Mouse (Mus musculus): ENCODE data around the gene Kdm1a. TPM values are rescaled to one million over a fixed set of nuclear protein-coding genes. Genes with fewer than 3 reads are reported as not detected.

Kdm1a gene
- polyA plus RNA-seq, 1 experiment from 2014 or later = 16.5 TPM

- H3K4me2 ChIP-seq (replicated peaks; ENCODE audit: low read depth) = no peak overlapping the region
- no peak for TF ChIP-seq CTCF (IDR thresholded peaks at IDR 0.05; ENCODE audit: low read depth)
- peaks cover 6% of the 10 kb centered on the region; the same call in 1 of the 2 replicates for H3K27me3 ChIP-seq (replicated peaks; ENCODE audit: control insufficient read depth, insufficient read depth, low read length)
- no peak overlapping the region for H3K27ac ChIP-seq (ENCODE audit: low read depth, low read length)
- H3K9me3 ChIP-seq (ENCODE audit: control insufficient read depth) = no peaks in the 10 kb centered on the region
- WGBS = 81% methylated on average over 11 of the region's 11 CpGs
- H3K9ac ChIP-seq (ENCODE audit: low read depth, low read length) = no peak overlapping the region
- H3K4me3 ChIP-seq (ENCODE audit: low read depth, low read length) = no peak overlapping the region
- no peaks in the 10 kb centered on the region for H3K4me1 ChIP-seq (replicated peaks; ENCODE audit: control insufficient read depth, insufficient read depth, low read length)
- no peaks in the 10 kb centered on the region for H3K36me3 ChIP-seq (ENCODE audit: control insufficient read depth, insufficient read depth)
- no peak for ATAC-seq
These were observed 28.9 kb upstream of the Kdm1a start for GRCm38 (mm10) chr4:136631237-136631994.

GRCm38 (mm10) chr4:136626590-136626989 lies 24.1 kb upstream of the Kdm1a start:
- TF ChIP-seq CTCF (IDR thresholded peaks at IDR 0.05; ENCODE audit: low read depth) = no peak

GRCm38 (mm10) chr4:136622388-136622787 lies 19.9 kb upstream of the Kdm1a start, which contains the start of gene Lactbl1:
Gene Lactbl1, plus strand, starts transcription at chr4:136622621.
- Histone ChIP-seq H3K4me1 (replicated peaks; ENCODE audit: control insufficient read depth, insufficient read depth, low read length) (no peaks in the 10 kb centered on the region), H3K4me3 (ENCODE audit: low read depth, low read length) (no peak within 1 kb of the TSS), H3K27me3 (replicated peaks; ENCODE audit: control insufficient read depth, insufficient read depth, low read length) (no peaks in the 10 kb centered on the region), H3K9ac (ENCODE audit: low read depth, low read length) (no peak within 1 kb of the TSS), H3K36me3 (ENCODE audit: control insufficient read depth, insufficient read depth) (no peaks in the 10 kb centered on the region), H3K4me2 (replicated peaks; ENCODE audit: low read depth) (no peak within 1 kb of the TSS), H3K9me3 (ENCODE audit: control insufficient read depth) (no peaks in the 10 kb centered on the region), H3K27ac (ENCODE audit: low read depth, low read length) (no peak within 1 kb of the TSS)
- no peak for ATAC-seq
- no peak for TF ChIP-seq CTCF (IDR thresholded peaks at IDR 0.05; ENCODE audit: low read depth)
- 58% methylated on average over 6 of the region's 6 CpGs for WGBS

More at GRCm38 (mm10) chr4:136626590-136626989, 24.1 kb upstream of the Kdm1a start:
- no peak overlapping the region for H3K4me3 ChIP-seq (ENCODE audit: low read depth, low read length)
- WGBS = 71% methylated on average over 6 of the region's 6 CpGs
- H3K27me3 ChIP-seq (replicated peaks; ENCODE audit: control insufficient read depth, insufficient read depth, low read length) = no peaks in the 10 kb centered on the region
- H3K27ac ChIP-seq (ENCODE audit: low read depth, low read length) = no peak overlapping the region
- H3K4me1 ChIP-seq (replicated peaks; ENCODE audit: control insufficient read depth, insufficient read depth, low read length) = no peaks in the 10 kb centered on the region
- no peak overlapping the region for H3K9ac ChIP-seq (ENCODE audit: low read depth, low read length)
- H3K4me2 ChIP-seq (replicated peaks; ENCODE audit: low read depth) = no peak overlapping the region
- no peaks in the 10 kb centered on the region for H3K36me3 ChIP-seq (ENCODE audit: control insufficient read depth, insufficient read depth)
- no peak for ATAC-seq
- no peaks in the 10 kb centered on the region for H3K9me3 ChIP-seq (ENCODE audit: control insufficient read depth)

GRCm38 (mm10) chr4:136621956-136622355 lies 19.4 kb upstream of the Kdm1a start:
- H3K9ac ChIP-seq (ENCODE audit: low read depth, low read length) = no peak overlapping the region
- no peak overlapping the region for H3K4me2 ChIP-seq (replicated peaks; ENCODE audit: low read depth)
- TF ChIP-seq CTCF (IDR thresholded peaks at IDR 0.05; ENCODE audit: low read depth) = no peak
- ATAC-seq = no peak
- no peaks in the 10 kb centered on the region for H3K9me3 ChIP-seq (ENCODE audit: control insufficient read depth)
- no peak overlapping the region for H3K27ac ChIP-seq (ENCODE audit: low read depth, low read length)
- H3K4me3 ChIP-seq (ENCODE audit: low read depth, low read length) = no peak overlapping the region
- H3K36me3 ChIP-seq (ENCODE audit: control insufficient read depth, insufficient read depth) = no peaks in the 10 kb centered on the region
- no peaks in the 10 kb centered on the region for H3K4me1 ChIP-seq (replicated peaks; ENCODE audit: control insufficient read depth, insufficient read depth, low read length)
- 58% methylated on average over 5 of the region's 5 CpGs for WGBS
- H3K27me3 ChIP-seq (replicated peaks; ENCODE audit: control insufficient read depth, insufficient read depth, low read length) = no peaks in the 10 kb centered on the region

- Histone ChIP-seq H3K27ac (ENCODE audit: low read depth, low read length) (no peak overlapping the region), H3K27me3 (replicated peaks; ENCODE audit: control insufficient read depth, insufficient read depth, low read length) (no peaks in the 10 kb centered on the region), H3K9me3 (ENCODE audit: control insufficient read depth) (no peaks in the 10 kb centered on the region), H3K4me3 (ENCODE audit: low read depth, low read length) (no peak overlapping the region), H3K36me3 (ENCODE audit: control insufficient read depth, insufficient read depth) (no peaks in the 10 kb centered on the region), H3K9ac (ENCODE audit: low read depth, low read length) (no peak overlapping the region), H3K4me1 (replicated peaks; ENCODE audit: control insufficient read depth, insufficient read depth, low read length) (no peaks in the 10 kb centered on the region), H3K4me2 (replicated peaks; ENCODE audit: low read depth) (no peak overlapping the region)
- whole genome bisulfite sequencing = 0% methylated on average over 1 of the region's 1 CpGs
- no peak for ATAC-seq
- TF ChIP-seq CTCF (IDR thresholded peaks at IDR 0.05; ENCODE audit: low read depth) = peak; percentile 94
These were observed 18.8 kb upstream of the Kdm1a start for GRCm38 (mm10) chr4:136621336-136621735.

- Histone ChIP-seq H3K9me3 (ENCODE audit: control insufficient read depth) (no peaks in the 10 kb centered on the region), H3K27ac (ENCODE audit: low read depth, low read length) (no peak overlapping the region), H3K36me3 (ENCODE audit: control insufficient read depth, insufficient read depth) (no peaks in the 10 kb centered on the region), H3K27me3 (replicated peaks; ENCODE audit: control insufficient read depth, insufficient read depth, low read length) (no peaks in the 10 kb centered on the region), H3K9ac (ENCODE audit: low read depth, low read length) (no peak overlapping the region), H3K4me1 (replicated peaks; ENCODE audit: control insufficient read depth, insufficient read depth, low read length) (no peaks in the 10 kb centered on the region), H3K4me2 (replicated peaks; ENCODE audit: low read depth) (no peak overlapping the region), H3K4me3 (ENCODE audit: low read depth, low read length) (no peak overlapping the region)
- 58% methylated on average over 7 of the region's 7 CpGs for WGBS
- no peak for ATAC-seq
- no peak for TF ChIP-seq CTCF (IDR thresholded peaks at IDR 0.05; ENCODE audit: low read depth)
These were observed 11.1 kb upstream of the Kdm1a start for GRCm38 (mm10) chr4:136613657-136614056.

All from intestine, postnatal 0 days (tissue).